Mouse (Mus musculus) MEL (cell line): ENCODE results near the gene Abi3. TPM values are rescaled to one million over a fixed set of nuclear protein-coding genes. Genes with fewer than 3 reads are reported as not detected.

Source experiments
- DNase-seq: peaks from one replicate; pipeline ENCODE4 v3.0.0; 2011; ENCODE audit warnings: low read depth, low spot score
- H3K27ac ChIP-seq: 2 replicates; pipeline ENCODE4 v1.5.1; 2012; ENCODE audit warnings: low read depth, mild to moderate bottlenecking, control low read depth, low read length, moderate library complexity; ENCODE audit not compliant: control insufficient read depth
- H3K27me3 ChIP-seq, 2 experiments: fragments of 150-350 bp in 1 of 2; sonication (generic) in 1 of 2; 2 replicates each; pipeline ENCODE4 v1.6.1; 2012; ENCODE audit warnings: low read length in 2 of 2, mild to moderate bottlenecking in 2 of 2, improper control_type of control experiment in 1 of 2, moderate library complexity in 1 of 2; ENCODE audit not compliant: insufficient read depth in 2 of 2, control insufficient read depth in 1 of 2
- H3K36me3 ChIP-seq, 2 experiments: 2 replicates each; pipeline ENCODE4 v1.6.1; 2012 to 2014; ENCODE audit warnings: low read length in 2 of 2, improper control_type of control experiment in 1 of 2, inconsistent platforms in 1 of 2, mild to moderate bottlenecking in 1 of 2; ENCODE audit not compliant: insufficient read depth in 2 of 2, control insufficient read depth in 1 of 2
- H3K4me1 ChIP-seq, 2 experiments: fragments of 150-350 bp in 1 of 2; sonication (generic) in 1 of 2; 2 replicates each; pipeline ENCODE4 v1.6.1; 2012; ENCODE audit warnings: low read length in 2 of 2, improper control_type of control experiment in 1 of 2, mild to moderate bottlenecking in 1 of 2; ENCODE audit not compliant: insufficient read depth in 2 of 2, control insufficient read depth in 1 of 2
- H3K4me3 ChIP-seq, 2 experiments: fragments of 150-350 bp in 1 of 2; sonication (generic) in 1 of 2; 2 replicates each; pipeline ENCODE4 v1.5.1; 2012; ENCODE audit warnings: low read depth in 2 of 2, low read length in 2 of 2, mild to moderate bottlenecking in 2 of 2, moderate library complexity in 2 of 2, control low read depth in 1 of 2, improper control_type of control experiment in 1 of 2; ENCODE audit not compliant: control insufficient read depth in 1 of 2, insufficient read depth in 1 of 2
- H3K79me2 ChIP-seq: 2 replicates; pipeline ENCODE4 v1.6.1; 2012; ENCODE audit warnings: mild to moderate bottlenecking, low read length, moderate library complexity; ENCODE audit not compliant: control insufficient read depth, poor library complexity, insufficient read depth
- H3K9ac ChIP-seq: 2 replicates; pipeline ENCODE4 v1.6.1; 2012; ENCODE audit warnings: low read depth, mild to moderate bottlenecking, control low read depth, low read length, moderate library complexity; ENCODE audit not compliant: control insufficient read depth, poor library complexity, severe bottlenecking
- H3K9me3 ChIP-seq: fragments of 150-350 bp; sonication (generic); replicated peaks from 2 replicates; pipeline ENCODE4 v1.6.1; 2012; ENCODE audit warnings: mild to moderate bottlenecking, low read length, improper control_type of control experiment, moderate library complexity; ENCODE audit not compliant: insufficient read depth
- BHLHE40 ChIP-seq: IDR thresholded peaks from 2 replicates; pipeline ENCODE4 v1.6.1; 2012; ENCODE audit warnings: low read depth, mild to moderate bottlenecking, inconsistent platforms, low read length, improper control_type of control experiment, borderline replicate concordance
- CHD2 ChIP-seq: IDR thresholded peaks from 2 replicates; pipeline ENCODE4 v1.6.1; 2011; ENCODE audit warnings: low read length, improper control_type of control experiment
- ELF1 ChIP-seq: IDR thresholded peaks from 2 replicates; pipeline ENCODE4 v1.6.1; 2014; ENCODE audit warnings: low read depth, mild to moderate bottlenecking, inconsistent platforms, low read length, improper control_type of control experiment, moderate library complexity
- EP300 ChIP-seq, 2 experiments: IDR thresholded peaks; 2 replicates each; pipeline ENCODE4 v1.6.1; 2011; ENCODE audit warnings: improper control_type of control experiment in 2 of 2, low read length in 2 of 2, low read depth in 1 of 2, mild to moderate bottlenecking in 1 of 2
- GABPA ChIP-seq: IDR thresholded peaks from 2 replicates; pipeline ENCODE4 v1.6.1; 2012; ENCODE audit warnings: low read depth, mild to moderate bottlenecking, inconsistent platforms, low read length, improper control_type of control experiment, moderate library complexity
- GATA1 ChIP-seq: IDR thresholded peaks from 2 replicates; pipeline ENCODE4 v1.6.1; 2011; ENCODE audit warnings: low read depth, low read length, improper control_type of control experiment
- HCFC1 ChIP-seq: IDR thresholded peaks from 2 replicates; pipeline ENCODE4 v1.6.1; 2012; ENCODE audit warnings: low read depth, mild to moderate bottlenecking, inconsistent platforms, low read length, improper control_type of control experiment, moderate library complexity
- KAT2A ChIP-seq: conservative IDR thresholded peaks from 2 replicates; pipeline ENCODE4 v1.6.1; 2012; ENCODE audit warnings: low read depth, low read length, improper control_type of control experiment, inconsistent platforms
- MAX ChIP-seq: IDR thresholded peaks from 2 replicates; pipeline ENCODE4 v1.6.1; 2011; ENCODE audit warnings: low read length, improper control_type of control experiment
- MAZ ChIP-seq: IDR thresholded peaks from 2 replicates; pipeline ENCODE4 v1.6.1; 2012; ENCODE audit warnings: low read depth, mild to moderate bottlenecking, inconsistent platforms, low read length, improper control_type of control experiment
- MXI1 ChIP-seq: IDR thresholded peaks from 2 replicates; pipeline ENCODE4 v1.6.1; 2011; ENCODE audit warnings: mild to moderate bottlenecking, low read depth, low read length, improper control_type of control experiment
- MYB ChIP-seq: IDR thresholded peaks from 2 replicates; pipeline ENCODE4 v1.6.1; 2011; ENCODE audit warnings: mild to moderate bottlenecking, low read depth, low read length, improper control_type of control experiment
- NELFE ChIP-seq: IDR thresholded peaks from 2 replicates; pipeline ENCODE4 v1.6.1; 2011; ENCODE audit warnings: low read depth, low read length, improper control_type of control experiment
- NRF1 ChIP-seq: IDR thresholded peaks from 2 replicates; pipeline ENCODE4 v1.6.1; 2014; ENCODE audit warnings: low read depth, mild to moderate bottlenecking, inconsistent platforms, low read length, improper control_type of control experiment, moderate library complexity; ENCODE audit not compliant: poor library complexity, insufficient read depth, severe bottlenecking
- RCOR1 ChIP-seq: IDR thresholded peaks from 2 replicates; pipeline ENCODE4 v1.6.1; 2012; ENCODE audit warnings: low read depth, mild to moderate bottlenecking, inconsistent platforms, low read length, improper control_type of control experiment
- SIN3A ChIP-seq: IDR thresholded peaks from 2 replicates; pipeline ENCODE4 v1.6.1; 2012; ENCODE audit warnings: low read length, improper control_type of control experiment, inconsistent platforms
- SMC3 ChIP-seq: IDR thresholded peaks from 2 replicates; pipeline ENCODE4 v1.6.1; 2011; ENCODE audit warnings: low read depth, low read length, improper control_type of control experiment
- TAL1 ChIP-seq: IDR thresholded peaks from 2 replicates; pipeline ENCODE4 v1.6.1; 2012; ENCODE audit warnings: mild to moderate bottlenecking, inconsistent platforms, low read length, moderate library complexity, mixed read lengths
- TBP ChIP-seq: IDR thresholded peaks from 2 replicates; pipeline ENCODE4 v1.8.0; 2011; ENCODE audit warnings: low read depth, low read length, improper control_type of control experiment
- ZC3H11A ChIP-seq: IDR thresholded peaks from 2 replicates; pipeline ENCODE4 v1.6.1; 2012; ENCODE audit warnings: low read depth, mild to moderate bottlenecking, inconsistent platforms, low read length, improper control_type of control experiment
- polyA plus RNA-seq, 2 experiments: library from polyadenylated mRNA; stranded (reverse) in 1 of 2; unstranded in 1 of 2; fragments of >175 nt in 1 of 2; fragments of >200 nt in 1 of 2; gene quantifications; 2 replicates each; pipeline versions ENCODE4 v1.2.1 to v1.2.4; 2012; ENCODE audit warnings: low replicate concordance in 2 of 2, low read depth in 1 of 2; ENCODE audit not compliant: insufficient read length in 2 of 2, insufficient read depth in 1 of 2, missing spikeins in 1 of 2
- total RNA-seq: library from RNA; depleted of rRNA; stranded (reverse); fragments of 300-350 nt; gene quantifications from 2 replicates; pipeline ENCODE4 v1.2.3, GENCODE M21; 2012

The Abi3 gene
- total and polyA plus RNA-seq, 3 experiments: 3.3 to 15.4 TPM; not detected in 1

DNA sequence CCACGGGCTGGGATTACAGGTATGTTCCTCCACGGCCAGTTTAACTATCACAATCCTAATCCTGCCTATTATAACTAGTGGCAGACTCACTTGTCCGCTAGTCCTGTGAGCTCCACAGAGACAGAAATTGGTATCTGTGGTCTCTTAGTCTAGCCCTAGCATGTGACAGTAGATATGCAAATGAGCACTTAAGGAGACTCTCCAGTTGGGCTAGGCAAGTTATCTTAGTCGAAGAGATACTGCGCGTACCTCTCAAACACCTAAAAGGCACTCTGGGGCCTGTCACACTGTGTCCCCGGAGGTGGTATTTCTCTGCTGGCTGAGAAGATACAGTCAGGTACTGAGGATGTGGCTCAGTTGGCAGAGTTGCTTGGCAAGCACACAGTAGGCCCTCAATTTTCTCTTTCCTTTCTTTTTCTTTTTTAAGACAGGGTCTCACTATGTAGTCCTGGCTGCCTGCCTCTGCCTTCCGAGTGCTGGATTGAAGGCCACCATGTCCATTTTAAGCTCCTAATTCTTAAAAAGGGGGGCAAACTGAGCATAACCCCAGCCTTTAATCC lies 49.2 kb downstream of the Abi3 start (continued):
- TF ChIP-seq SMC3: no peak
- TF ChIP-seq MYB: no peak
- no peak for TF ChIP-seq HCFC1
- TF ChIP-seq NRF1: no peak
- no peak for TF ChIP-seq KAT2A
- TF ChIP-seq MXI1: peak; percentile 53
- TF ChIP-seq MAX: peak; percentile 57
- no peak for TF ChIP-seq NELFE
- no peak for TF ChIP-seq MAZ

DNA sequence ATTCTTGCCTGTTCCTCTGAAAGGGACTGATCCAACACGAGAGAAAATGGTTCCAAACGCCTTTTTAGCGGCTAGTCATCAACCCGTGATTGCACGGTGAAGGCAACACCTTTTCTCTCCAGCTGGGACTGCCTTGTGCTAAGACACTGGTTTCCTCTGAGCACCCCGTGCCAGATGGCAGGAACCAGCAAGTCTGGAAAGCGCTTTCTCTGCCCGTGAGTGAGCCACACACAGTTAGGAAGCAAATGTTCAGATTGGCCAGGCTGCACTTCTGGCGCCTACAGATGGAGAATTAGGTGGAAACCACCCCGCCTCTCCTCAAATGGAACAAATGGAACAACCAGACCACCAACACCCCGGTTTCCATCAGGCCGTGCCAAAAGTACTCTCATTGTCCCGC lies 50.5 kb downstream of the Abi3 start:
- no peak overlapping the region for H3K27ac ChIP-seq
- TF ChIP-seq EP300 (IDR thresholded peaks at IDR 0.05; ENCODE audit: low read depth in 1 of 2, low read length in 2 of 2) (no peak), TBP (no peak), NELFE (no peak), CHD2 (no peak), NRF1 (no peak), SMC3 (no peak), SIN3A (no peak), HCFC1 (no peak), MAX (no peak), GATA1 (no peak), BHLHE40 (no peak), GABPA (no peak), ELF1 (no peak), ZC3H11A (no peak), RCOR1 (no peak), KAT2A (no peak), TAL1 (no peak)

More for the DNA sequence above, 50.5 kb downstream of the Abi3 start:
- Histone ChIP-seq H3K9me3 (no peaks in the 10 kb centered on the region), H3K79me2 (no peaks in the 10 kb centered on the region), H3K27me3 (no peaks in the 10 kb centered on the region), H3K4me3 (no peak overlapping the region), H3K9ac (no peak overlapping the region), H3K36me3 (peaks cover 0 to 8% of the 10 kb centered on the region in 2 experiments; a peak in 3 of 4 replicates), H3K4me1 (peaks cover 5 to 10% of the 10 kb centered on the region in 2 experiments; a peak in 3 of 4 replicates)
- DNase-seq: no peak
